Mouse (Mus musculus) ES-Bruce4 (cell line): ENCODE measurements around the gene Ccdc155.

Experiments used
- CTCF ChIP-seq: IDR thresholded peaks from one replicate; pipeline ENCODE4 v1.8.1; 2011; ENCODE audit warnings: low read depth, low read length
- EP300 ChIP-seq: IDR thresholded peaks from 2 replicates; pipeline ENCODE4 v1.6.1; 2011; ENCODE audit warnings: low read depth, low read length; ENCODE audit not compliant: insufficient read depth

DNA sequence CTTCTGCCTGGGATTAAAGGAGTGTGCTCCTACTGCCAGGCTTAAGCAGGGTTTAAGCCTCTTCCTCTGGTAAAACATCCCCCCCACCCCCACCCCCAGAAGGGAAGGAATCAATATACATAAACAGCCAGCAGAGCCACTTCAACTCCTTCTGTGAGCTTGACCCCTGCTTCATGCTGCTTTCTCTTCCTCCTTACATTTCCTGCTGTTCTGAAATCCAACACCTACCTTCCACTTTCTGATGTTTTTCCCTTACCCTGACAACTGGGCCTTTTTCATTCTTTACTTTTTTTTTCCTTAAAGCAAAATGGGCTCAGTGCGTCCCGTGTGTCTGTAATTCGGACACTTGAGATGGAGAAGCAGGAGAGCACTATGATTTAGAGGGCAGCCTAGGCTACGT is 54.4 kb downstream of the Ccdc155 start:
- TF ChIP-seq EP300 (no peak), CTCF (no peak)
